Mouse (Mus musculus) adrenal gland, postnatal 0 days (tissue): ENCODE measurements around the gene Bmyc. TPM values are rescaled to one million over a fixed set of nuclear protein-coding genes. Genes with fewer than 3 reads are reported as not detected.

ENCODE experiments used
- polyA plus RNA-seq: library from polyadenylated mRNA; unstranded; fragments of >200 nt; fragmentation: Nextera tagmentation; extraction: Ambion mirVana; gene quantifications from 2 replicates; pipeline ENCODE4 v1.2.1, GENCODE M21; 2015

Bmyc gene
- 110 and 186 TPM in 2 replicates for polyA plus RNA-seq

GRCm38 (mm10) chr2:25706643-25707481 is at the start of gene Bmyc:
Gene Bmyc (plus strand): TSS chr2:25706739.

GRCm38 (mm10) chr2:25657652-25658051 is 48.9 kb upstream of the Bmyc start, which contains the start of gene Lcn5:
Gene Lcn5 (plus strand): TSS chr2:25657952.

GRCm38 (mm10) chr2:25676486-25676885 is 30.1 kb upstream of the Bmyc start, which contains the start of gene Lcn6:
Gene Lcn6 (plus strand): TSS chr2:25676786.

GRCm38 (mm10) chr2:25682426-25682825 is 24.1 kb upstream of the Bmyc start, which contains the start of gene Lcn10:
Gene Lcn10 (plus strand): TSS chr2:25682726.

GRCm38 (mm10) chr2:25699743-25700142 is 6.8 kb upstream of the Bmyc start, which contains the start of gene Obp2a:
Gene Obp2a (plus strand): TSS chr2:25700043.

GRCm38 (mm10) chr2:25736709-25737108 is 30.2 kb downstream of the Bmyc start, which contains the start of gene Obp2b:
Gene Obp2b (plus strand): TSS chr2:25737009.

Other genes starting within 250 kb of the Bmyc start
- 6.1 and 6.2 TPM in 2 replicates for gene Clic3, start 249.9 kb upstream of the Bmyc start, polyA plus RNA-seq
- gene Paxx, start 245.6 kb upstream of the Bmyc start, polyA plus RNA-seq, result 53.8 and 58.8 TPM in 2 replicates
- 8.3 and 9.6 TPM in 2 replicates for gene Ptgds, start 236.7 kb upstream of the Bmyc start, polyA plus RNA-seq
- gene Lcn12, start 212.8 kb upstream of the Bmyc start, polyA plus RNA-seq, result not detected in 2 replicates
- gene Fbxw5, start 206.0 kb upstream of the Bmyc start, polyA plus RNA-seq, result 52.9 and 75.8 TPM in 2 replicates
- 6.4 and 7.1 TPM in 2 replicates for gene C8g, start 205.0 kb upstream of the Bmyc start, polyA plus RNA-seq
- 15.4 and 20.6 TPM in 2 replicates for gene Traf2, start 159.8 kb upstream of the Bmyc start, polyA plus RNA-seq
- 273 and 345 TPM in 2 replicates for gene Edf1, start 148.9 kb upstream of the Bmyc start, polyA plus RNA-seq
- 1.3 and 2.6 TPM in 2 replicates for gene Mamdc4, start 131.9 kb upstream of the Bmyc start, polyA plus RNA-seq
- gene Phpt1, start 131.5 kb upstream of the Bmyc start, polyA plus RNA-seq, result 140 and 158 TPM in 2 replicates
- 1.3 and 2.1 TPM in 2 replicates for gene Ajm1, start 125.0 kb upstream of the Bmyc start, polyA plus RNA-seq
- 42.6 and 68.2 TPM in 2 replicates for gene Rabl6, start 98.2 kb upstream of the Bmyc start, polyA plus RNA-seq
- gene Ccdc183, start 89.1 kb upstream of the Bmyc start, polyA plus RNA-seq, result 0.50 and 0.87 TPM in 2 replicates
- 124 and 149 TPM in 2 replicates for gene Tmem141, start 84.7 kb upstream of the Bmyc start, polyA plus RNA-seq
- 55.5 and 82.4 TPM in 2 replicates for gene Fcna, start 78.7 kb upstream of the Bmyc start, polyA plus RNA-seq
- gene Lcn8, start 53.6 kb upstream of the Bmyc start, polyA plus RNA-seq, result not detected in 2 replicates
- 0.21 and 0.44 TPM in 2 replicates for gene Lcn5, start 48.8 kb upstream of the Bmyc start, polyA plus RNA-seq
- gene Lcn6, start 30.0 kb upstream of the Bmyc start, polyA plus RNA-seq, result 0.48 TPM in 1 of 2 replicates, not detected in the other
- not detected in 2 replicates for gene Lcn10, start 24.0 kb upstream of the Bmyc start, polyA plus RNA-seq
- gene Obp2a, start 6.7 kb upstream of the Bmyc start, polyA plus RNA-seq, result 3.7 and 14.1 TPM in 2 replicates
- gene Obp2b, start 30.3 kb downstream of the Bmyc start, polyA plus RNA-seq, result not detected in 2 replicates
- not detected in 2 replicates for gene Lcn3, start 58.8 kb downstream of the Bmyc start, polyA plus RNA-seq
- not detected in 2 replicates for gene Lcn11, start 70.3 kb downstream of the Bmyc start, polyA plus RNA-seq
- gene Gm13539, start 75.5 kb downstream of the Bmyc start, polyA plus RNA-seq, result not detected in 2 replicates
- not detected in 2 replicates for gene Glt6d1, start 109.1 kb downstream of the Bmyc start, polyA plus RNA-seq
- gene Lcn9, start 116.4 kb downstream of the Bmyc start, polyA plus RNA-seq, result not detected in 2 replicates
- gene Sohlh1, start 140.5 kb downstream of the Bmyc start, polyA plus RNA-seq, result 0.09 TPM in 1 of 2 replicates, not detected in the other
- 3.0 and 3.6 TPM in 2 replicates for gene Kcnt1, start 157.0 kb downstream of the Bmyc start, polyA plus RNA-seq